Mouse (Mus musculus) heart, embryonic 16.5 days (tissue): Measurements from ENCODE around the gene Pinlyp. TPM values are rescaled to one million over a fixed set of nuclear protein-coding genes. Genes with fewer than 3 reads are reported as not detected.

ENCODE experiments used
- ATAC-seq: fragments of 200-750 bp; cut with Nextera tagmentation; replicated peaks from 2 replicates; pipeline ENCODE4 v1.8.0; 2017; ENCODE audit warnings: moderate number of reproducible peaks; ENCODE audit not compliant: insufficient read depth, low FRiP score; ENCODE audit errors: extremely low read depth
- H3K27ac ChIP-seq: fragments of 300-500 bp; sonication (generic); 2 replicates; pipeline ENCODE4 v1.5.1; 2014; ENCODE audit warnings: mild to moderate bottlenecking, low read length, control low read depth, moderate library complexity
- H3K27me3 ChIP-seq: fragments of 300-500 bp; sonication (generic); 2 replicates; pipeline ENCODE4 v1.6.1; 2014; ENCODE audit warnings: low read length, mixed read lengths; ENCODE audit not compliant: control insufficient read depth, insufficient read depth
- H3K36me3 ChIP-seq: fragments of 300-500 bp; sonication (generic); 2 replicates; pipeline ENCODE4 v1.6.1; 2014; ENCODE audit not compliant: control insufficient read depth, insufficient read depth
- H3K4me1 ChIP-seq: fragments of 300-500 bp; sonication (generic); 2 replicates; pipeline ENCODE4 v1.6.1; 2014; ENCODE audit warnings: low read length, mixed read lengths; ENCODE audit not compliant: control insufficient read depth, insufficient read depth
- H3K4me2 ChIP-seq: fragments of 300-500 bp; sonication (generic); 2 replicates; pipeline ENCODE4 v1.6.1; 2014; ENCODE audit warnings: low read depth, mild to moderate bottlenecking, control low read depth, low read length
- H3K4me3 ChIP-seq: fragments of 300-500 bp; sonication (generic); 2 replicates; pipeline ENCODE4 v1.5.1; 2014; ENCODE audit warnings: mild to moderate bottlenecking, control low read depth, low read length
- H3K9ac ChIP-seq: fragments of 300-500 bp; sonication (generic); 2 replicates; pipeline ENCODE4 v1.6.1; 2014; ENCODE audit warnings: low read length, control low read depth
- H3K9me3 ChIP-seq: fragments of 300-500 bp; sonication (generic); replicated peaks from 2 replicates; pipeline ENCODE4 v1.6.1; 2016; ENCODE audit warnings: low read length; ENCODE audit not compliant: control insufficient read depth
- WGBS: fragments of 180-500 bp; shearing (Covaris S2); extraction: QIAGEN DNeasy Blood & Tissue Kit; methylation state at CpG from one replicate; pipeline ENCODE4 v1.1.7; 2014; 5-methylcytosine and 5-hydroxymethylcytosine counted together
- polyA plus RNA-seq: library from polyadenylated mRNA; unstranded; fragments of >200 nt; fragmentation: Nextera tagmentation; extraction: Ambion mirVana; gene quantifications from 2 replicates; pipeline ENCODE4 v1.2.1, GENCODE M21; 2015

Pinlyp gene
- polyA plus RNA-seq, 1 experiment from 2014 or later = 0.17 TPM

DNA sequence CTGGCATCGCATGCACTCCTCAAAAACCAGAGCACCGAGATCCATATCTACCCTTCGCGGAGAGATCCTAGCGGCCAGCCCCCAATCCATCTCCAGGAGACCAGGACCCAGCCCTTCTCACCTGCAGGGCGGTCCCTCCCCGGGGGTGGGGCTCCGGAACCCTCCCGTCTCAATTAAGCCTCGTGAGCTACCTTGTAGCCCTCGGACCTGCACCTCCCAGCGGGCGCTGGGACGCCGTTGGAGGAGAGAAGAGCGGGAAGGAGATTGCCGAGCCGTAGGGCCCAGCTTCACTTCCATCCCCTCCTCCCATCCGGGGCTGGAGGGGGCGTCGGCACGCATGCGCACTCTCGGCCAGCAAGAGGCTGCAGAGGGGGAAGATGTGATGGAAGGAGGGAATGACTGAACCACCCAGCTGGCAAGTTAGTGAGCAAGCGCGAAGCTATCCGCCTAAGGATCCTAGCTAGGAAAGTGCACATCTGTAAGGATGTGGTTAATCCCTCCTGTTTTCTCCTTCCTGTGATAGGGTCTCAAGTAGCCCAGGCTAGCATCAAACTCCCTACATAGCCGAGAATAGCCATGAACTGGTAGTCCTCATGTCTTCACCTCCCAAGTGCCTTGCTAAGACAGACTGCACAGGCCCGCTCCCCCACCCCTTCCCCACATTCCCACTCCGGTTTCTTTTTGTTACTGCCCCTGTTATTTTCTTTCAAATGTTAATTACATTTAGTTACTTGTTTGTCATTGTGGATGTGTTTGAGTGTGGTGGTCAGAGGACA, 41.6 kb upstream of the Pinlyp start, which contains the start of the genes Ethe1 and Zfp575:
TSS of gene Ethe1 (plus strand) at position 214 of the 776 bp plus-strand sequence.
TSS of gene Zfp575 (minus strand) at position 312 of the 776 bp plus-strand sequence.
- H3K9ac ChIP-seq = peak within 1 kb of the TSS; percentile 67
- H3K27ac ChIP-seq = no peak within 1 kb of the TSS
- H3K27me3 ChIP-seq = peaks cover 31% of the 10 kb centered on the region
- peak within 1 kb of the TSS; percentile 54 for H3K4me3 ChIP-seq
- H3K4me2 ChIP-seq = peak within 1 kb of the TSS; percentile 74
- H3K36me3 ChIP-seq = no peaks in the 10 kb centered on the region
- H3K9me3 ChIP-seq = no peaks in the 10 kb centered on the region
- H3K4me1 ChIP-seq = peaks cover 7% of the 10 kb centered on the region; the same call in 1 of the 2 replicates
- 8% methylated on average over 30 of the region's 30 CpGs for WGBS
- ATAC-seq = peak; percentile 34

DNA sequence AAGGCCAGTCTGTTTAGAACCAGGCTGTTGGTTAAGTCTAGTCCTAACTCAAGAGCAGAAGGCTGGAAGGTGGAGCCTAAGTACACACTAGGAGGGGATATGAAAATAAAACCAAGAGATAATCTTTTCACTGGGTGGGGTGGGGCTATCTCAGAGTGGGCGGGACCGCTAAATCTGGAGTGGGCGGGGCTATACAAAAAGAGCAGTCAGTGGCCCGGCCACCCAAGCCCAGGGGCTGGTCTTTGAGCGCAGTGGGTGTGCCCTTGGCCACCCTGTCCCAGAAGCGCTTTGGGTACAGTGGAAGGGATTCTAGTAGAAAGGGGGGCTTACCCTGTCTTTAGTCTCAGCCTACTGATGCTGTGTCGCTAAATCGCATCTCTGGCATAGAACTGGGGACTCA, 40.9 kb upstream of the Pinlyp start:
- Histone ChIP-seq H3K27me3 (peaks cover 31% of the 10 kb centered on the region), H3K4me2 (peak overlapping the region; percentile 74), H3K27ac (no peak overlapping the region), H3K36me3 (no peaks in the 10 kb centered on the region), H3K9ac (peak overlapping the region; percentile 67; the same call in 1 of the 2 replicates), H3K4me1 (peaks cover 7% of the 10 kb centered on the region; the same call in 1 of the 2 replicates), H3K9me3 (no peaks in the 10 kb centered on the region), H3K4me3 (peak overlapping the region; percentile 54)
- WGBS = 8% methylated on average over 8 of the region's 8 CpGs
- 0 out of 2 replicates have a peak, but pooled peaks have one; percentile 38 for ATAC-seq

DNA sequence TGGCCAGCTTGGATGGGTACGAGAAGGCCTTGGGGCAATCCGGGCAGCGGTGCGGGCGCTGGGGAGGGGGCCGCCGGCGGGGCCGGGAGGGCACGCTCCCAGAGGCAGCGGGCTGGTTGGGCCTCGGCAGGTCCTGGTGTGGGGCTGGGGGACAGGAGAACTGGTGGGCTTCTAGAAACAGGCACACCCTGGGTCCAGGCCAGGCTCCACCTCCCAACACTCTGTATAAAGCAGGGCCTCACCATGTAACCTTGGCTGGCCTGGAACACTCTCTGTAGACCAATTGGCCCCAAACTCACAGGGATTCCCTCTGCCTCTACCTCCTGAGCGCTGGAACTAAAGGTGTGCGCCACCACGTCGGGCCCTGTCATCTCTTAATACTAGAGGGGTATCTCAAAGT, 40.1 kb upstream of the Pinlyp start:
- peaks cover 7% of the 10 kb centered on the region; the same call in 1 of the 2 replicates for H3K4me1 ChIP-seq
- peaks cover 31% of the 10 kb centered on the region for H3K27me3 ChIP-seq
- H3K9me3 ChIP-seq = no peaks in the 10 kb centered on the region
- no peaks in the 10 kb centered on the region for H3K36me3 ChIP-seq
- 37% methylated on average over 16 of the region's 16 CpGs for WGBS
- H3K9ac ChIP-seq = no peak overlapping the region
- no peak overlapping the region for H3K4me2 ChIP-seq
- no peak overlapping the region for H3K4me3 ChIP-seq
- no peak for ATAC-seq
- H3K27ac ChIP-seq = no peak overlapping the region

DNA sequence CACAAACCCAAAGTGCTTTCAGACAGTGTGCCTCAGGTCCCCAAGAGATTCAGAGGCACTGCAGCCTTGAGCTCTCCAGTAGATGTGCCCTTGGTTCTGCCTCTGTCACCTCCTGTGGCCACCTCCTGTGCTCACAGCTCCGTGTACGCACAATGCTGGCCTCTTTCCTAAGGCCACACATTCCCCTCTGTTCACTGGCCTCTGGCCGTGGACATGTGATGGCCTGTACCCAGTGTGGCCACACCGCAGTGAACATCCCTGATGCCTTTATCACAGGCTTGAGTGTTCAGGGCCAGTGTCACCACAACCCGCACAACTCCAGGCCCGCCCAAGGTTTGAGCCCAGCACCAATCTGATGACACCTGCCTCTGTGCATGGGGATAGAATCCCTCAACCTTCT, 39.0 kb upstream of the Pinlyp start:
- H3K27me3 ChIP-seq = peaks cover 31% of the 10 kb centered on the region
- no peaks in the 10 kb centered on the region for H3K36me3 ChIP-seq
- 83% methylated on average over 6 of the region's 6 CpGs for WGBS
- no peak overlapping the region for H3K27ac ChIP-seq
- ATAC-seq = no peak
- H3K4me3 ChIP-seq = no peak overlapping the region
- no peak overlapping the region for H3K9ac ChIP-seq
- H3K9me3 ChIP-seq = no peaks in the 10 kb centered on the region
- peaks cover 7% of the 10 kb centered on the region; the same call in 1 of the 2 replicates for H3K4me1 ChIP-seq
- H3K4me2 ChIP-seq = no peak overlapping the region

DNA sequence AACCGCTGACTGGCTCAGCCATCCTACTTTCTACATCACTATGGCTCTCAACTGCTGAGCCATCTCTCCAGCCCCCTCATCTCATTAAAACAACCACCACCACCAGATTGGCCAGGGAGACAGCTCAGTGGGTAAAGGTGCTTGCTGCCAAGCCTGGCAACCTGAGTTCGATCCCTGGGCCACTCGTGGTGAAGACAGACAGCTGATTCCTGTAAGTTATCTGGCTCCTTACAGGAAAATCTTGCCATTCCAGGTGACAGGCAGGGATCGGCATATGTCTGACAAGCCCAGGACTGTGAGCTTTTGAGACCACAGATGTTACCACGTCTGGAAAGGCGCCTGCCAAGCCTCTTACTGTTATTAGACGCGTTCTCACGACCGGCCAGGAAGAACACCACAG, 31.9 kb upstream of the Pinlyp start:
- Histone ChIP-seq H3K27me3 (no peaks in the 10 kb centered on the region), H3K4me2 (no peak overlapping the region), H3K4me1 (no peaks in the 10 kb centered on the region), H3K9me3 (no peaks in the 10 kb centered on the region), H3K9ac (no peak overlapping the region), H3K4me3 (no peak overlapping the region), H3K27ac (no peak overlapping the region), H3K36me3 (no peaks in the 10 kb centered on the region)
- ATAC-seq = no peak
- 88% methylated on average over 10 of the region's 10 CpGs for WGBS

DNA sequence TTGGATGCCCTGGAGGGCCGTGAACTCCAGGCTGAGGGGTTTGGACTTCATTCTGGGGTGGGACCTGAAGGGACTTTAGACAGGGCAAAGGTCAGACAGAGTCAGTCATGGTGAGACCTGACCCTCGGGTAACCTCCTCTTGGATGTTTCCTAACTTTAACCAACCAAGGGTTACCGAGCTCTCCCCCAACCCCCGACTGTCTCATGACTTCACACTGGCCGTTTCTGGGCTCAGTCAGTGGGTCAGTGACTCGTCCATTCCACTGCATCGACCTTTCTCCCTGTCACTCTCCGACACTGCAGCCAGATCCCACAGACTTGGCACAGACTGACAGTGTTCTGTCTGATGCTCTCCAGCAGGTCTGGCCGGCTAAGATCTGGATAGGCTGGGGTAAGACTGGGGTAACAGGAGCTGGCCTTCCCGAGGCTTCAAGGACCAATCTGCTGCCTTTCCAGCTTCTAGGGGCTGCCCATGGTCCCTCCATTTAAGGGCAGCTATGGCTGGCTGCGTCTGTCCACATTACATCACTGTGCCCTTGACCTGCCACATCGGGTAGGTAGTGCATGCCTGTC, 28.4 kb upstream of the Pinlyp start:
- Histone ChIP-seq H3K27me3 (no peaks in the 10 kb centered on the region), H3K9ac (no peak overlapping the region), H3K9me3 (no peaks in the 10 kb centered on the region), H3K4me3 (no peak overlapping the region), H3K4me1 (no peaks in the 10 kb centered on the region), H3K4me2 (no peak overlapping the region), H3K36me3 (peaks cover 4% of the 10 kb centered on the region; the same call in 1 of the 2 replicates), H3K27ac (no peak overlapping the region)
- WGBS = 49% methylated on average over 12 of the region's 12 CpGs
- ATAC-seq = no peak

DNA sequence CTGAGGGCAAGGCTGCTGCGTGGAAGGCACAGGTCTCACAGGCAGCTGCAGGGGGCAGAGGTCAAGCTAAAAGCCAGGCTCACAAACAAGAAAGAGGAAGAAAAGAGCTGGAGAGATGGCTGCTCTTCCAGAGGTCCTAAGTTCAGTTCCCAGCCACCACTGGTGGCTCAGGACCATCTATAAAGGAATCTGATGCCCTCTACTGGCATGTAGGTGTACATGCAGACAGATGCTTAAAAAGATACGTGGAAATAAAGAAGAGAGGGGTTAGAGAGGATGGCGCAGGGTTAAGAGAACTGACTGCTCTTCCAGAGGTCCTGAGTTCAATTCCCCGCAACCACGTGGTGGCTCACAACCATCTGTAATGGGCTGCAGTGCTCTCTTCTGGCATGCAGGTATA, 26.5 kb upstream of the Pinlyp start:
- Histone ChIP-seq H3K9ac (no peak overlapping the region), H3K4me2 (no peak overlapping the region), H3K4me3 (no peak overlapping the region), H3K27ac (no peak overlapping the region), H3K4me1 (no peaks in the 10 kb centered on the region), H3K9me3 (no peaks in the 10 kb centered on the region), H3K27me3 (no peaks in the 10 kb centered on the region), H3K36me3 (peaks cover 12% of the 10 kb centered on the region; the same call in 1 of the 2 replicates)
- no peak for ATAC-seq
- 61% methylated on average over 5 of the region's 5 CpGs for WGBS

DNA sequence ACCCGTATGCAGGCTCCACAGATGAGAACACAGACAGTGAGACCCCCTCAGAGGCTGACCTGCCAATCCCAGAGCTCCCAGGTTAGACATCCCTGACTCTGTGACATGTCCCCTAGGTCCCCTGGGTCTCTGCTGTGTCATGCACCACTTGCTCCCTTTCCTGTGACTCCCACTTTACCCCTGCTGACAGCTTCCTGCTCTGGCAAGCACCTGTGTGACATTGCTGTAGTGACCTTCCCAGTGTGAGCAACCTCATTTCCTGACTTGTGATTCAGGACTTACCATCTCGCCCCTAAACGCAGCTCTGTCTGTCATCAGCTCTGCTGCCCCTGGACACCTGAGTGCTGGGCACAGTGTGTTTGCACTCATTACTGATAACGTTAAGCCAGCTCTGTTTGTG, 25.2 kb upstream of the Pinlyp start:
- ATAC-seq = no peak
- H3K36me3 ChIP-seq = peaks cover 24% of the 10 kb centered on the region
- WGBS = 79% methylated on average over 4 of the region's 4 CpGs

DNA sequence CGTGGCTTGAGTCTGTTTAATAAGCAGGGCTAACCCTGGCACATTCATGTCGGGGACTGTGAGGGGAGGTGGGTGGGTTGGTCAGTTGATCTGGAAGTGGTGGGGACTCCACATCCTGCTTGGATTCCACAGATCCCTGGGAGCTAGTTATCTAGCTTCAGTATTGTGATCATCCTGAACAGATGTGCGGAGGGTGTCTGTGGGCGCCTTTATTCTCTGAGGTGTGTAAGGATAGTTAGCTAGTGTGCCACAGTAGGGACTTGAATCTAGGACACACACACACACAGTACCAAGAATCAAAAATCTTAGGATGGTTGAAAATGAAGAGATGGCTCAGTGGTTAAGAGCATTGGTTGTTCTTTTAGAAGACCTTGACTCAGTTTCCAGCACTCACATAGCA, 22.6 kb upstream of the Pinlyp start:
- no peaks in the 10 kb centered on the region for H3K27me3 ChIP-seq
- no peak for ATAC-seq
- H3K4me2 ChIP-seq = no peak overlapping the region
- WGBS = 90% methylated on average over 4 of the region's 4 CpGs
- no peaks in the 10 kb centered on the region for H3K4me1 ChIP-seq
- no peaks in the 10 kb centered on the region for H3K9me3 ChIP-seq
- H3K36me3 ChIP-seq = peaks cover 26% of the 10 kb centered on the region
- no peak overlapping the region for H3K27ac ChIP-seq
- H3K4me3 ChIP-seq = no peak overlapping the region
- no peak overlapping the region for H3K9ac ChIP-seq

More for the DNA sequence above, 25.2 kb upstream of the Pinlyp start:
- Histone ChIP-seq H3K4me2 (no peak overlapping the region), H3K9me3 (no peaks in the 10 kb centered on the region), H3K27ac (no peak overlapping the region), H3K27me3 (no peaks in the 10 kb centered on the region), H3K9ac (no peak overlapping the region), H3K4me1 (no peaks in the 10 kb centered on the region), H3K4me3 (no peak overlapping the region)
